Mouse (Mus musculus) T-helper 1 cell (primary cell): ENCODE data around the gene Cox7a2l.

Experiments
- in situ Hi-C: fragments of 300-600 bp; cut with MboI, MseI; formaldehyde crosslinking; loops from one replicate; pipeline ENCODE4 v1.15.1; 2025; ENCODE audit warnings: high pct_unique_total_duplicates

The Cox7a2l gene

GRCm38 (mm10) chr17:83517280-83518015 lies at the start of gene Cox7a2l:
Gene Cox7a2l (minus strand): TSS chr17:83517330.
- in situ Hi-C loops: loop anchor here (10.0 kb wide), 1 partner anchor 243 kb away; no protein-coding TSS in a partner anchor

GRCm38 (mm10) chr17:83565506-83565905 lies 48.4 kb upstream of the Cox7a2l start:
- in situ Hi-C loops: no loop called here

- in situ Hi-C loops: no loop called here
Measured at GRCm38 (mm10) chr17:83564119-83564820, 47.1 kb upstream of the Cox7a2l start.

GRCm38 (mm10) chr17:83563703-83564111 lies 46.6 kb upstream of the Cox7a2l start:
- in situ Hi-C loops: no loop called here

GRCm38 (mm10) chr17:83562153-83563010 lies 45.3 kb upstream of the Cox7a2l start:
- in situ Hi-C loops: no loop called here

GRCm38 (mm10) chr17:83559081-83559480 lies 42.0 kb upstream of the Cox7a2l start:
- in situ Hi-C loops: no loop called here

GRCm38 (mm10) chr17:83555836-83556235 lies 38.7 kb upstream of the Cox7a2l start:
- in situ Hi-C loops: no loop called here

- in situ Hi-C loops: no loop called here
Measured at GRCm38 (mm10) chr17:83554997-83555396, 37.9 kb upstream of the Cox7a2l start.

- in situ Hi-C loops: no loop called here
Measured at GRCm38 (mm10) chr17:83548501-83549233, 31.5 kb upstream of the Cox7a2l start.

- in situ Hi-C loops: no loop called here
Measured at GRCm38 (mm10) chr17:83547145-83547544, 30.0 kb upstream of the Cox7a2l start.

GRCm38 (mm10) chr17:83545756-83546742 lies 28.9 kb upstream of the Cox7a2l start:
- in situ Hi-C loops: no loop called here

GRCm38 (mm10) chr17:83545259-83545658 lies 28.1 kb upstream of the Cox7a2l start:
- in situ Hi-C loops: no loop called here

- in situ Hi-C loops: no loop called here
Measured at GRCm38 (mm10) chr17:83542424-83542823, 25.3 kb upstream of the Cox7a2l start.

GRCm38 (mm10) chr17:83539262-83540037 lies 22.3 kb upstream of the Cox7a2l start:
- in situ Hi-C loops: no loop called here

GRCm38 (mm10) chr17:83538694-83539093 lies 21.6 kb upstream of the Cox7a2l start:
- in situ Hi-C loops: no loop called here

GRCm38 (mm10) chr17:83538141-83538540 lies 21.0 kb upstream of the Cox7a2l start:
- in situ Hi-C loops: no loop called here

GRCm38 (mm10) chr17:83533150-83533549 lies 16.0 kb upstream of the Cox7a2l start:
- in situ Hi-C loops: no loop called here

- in situ Hi-C loops: no loop called here
Measured at GRCm38 (mm10) chr17:83527651-83528381, 10.7 kb upstream of the Cox7a2l start.
